10 mouse cellular contexts compared by ENCODE assay signal in genomic region chr7:44724316-44724715, GRCm38 (mm10). TPM values are rescaled to one million over a fixed set of nuclear protein-coding genes. Genes with fewer than 3 reads are reported as not detected.
DNase-seq lines count a peak whose midpoint lies in the region; ATAC-seq and TF ChIP-seq lines count a peak whose summit lies in the region.
"Had no signal": no experiment of that assay in that cellular context is flagged by ENCODE, and none has a peak within 500 bp of the region (broad histone marks: within the 10 kb centered on the region; RNA-seq: fewer than 3 reads in every experiment).

No protein-coding gene starts in this region.

- no peaks in the 10 kb centered on the region for H3K36me3 ChIP-seq in forebrain, embryonic 14.5 days (ENCODE audit: control insufficient read depth, insufficient read depth, low read length)
- no peaks in the 10 kb centered on the region for H3K36me3 ChIP-seq in forebrain, embryonic 12.5 days (replicated peaks)
- no peaks in the 10 kb centered on the region for H3K36me3 ChIP-seq in liver, postnatal 0 days (replicated peaks; ENCODE audit: insufficient read depth, low read length)
- no peaks in the 10 kb centered on the region for H3K36me3 ChIP-seq in liver, embryonic 11.5 days (ENCODE audit: control insufficient read depth, insufficient read depth, low read length)
- H3K36me3 ChIP-seq: embryonic facial prominence, embryonic 12.5 days had no signal

- H3K4me1 ChIP-seq in forebrain, embryonic 14.5 days (ENCODE audit: control insufficient read depth, insufficient read depth, low read length), result no peaks in the 10 kb centered on the region
- no peaks in the 10 kb centered on the region for H3K4me1 ChIP-seq in forebrain, embryonic 12.5 days
- H3K4me1 ChIP-seq in liver, postnatal 0 days (ENCODE audit: insufficient read depth), result no peaks in the 10 kb centered on the region
- no peaks in the 10 kb centered on the region for H3K4me1 ChIP-seq in liver, embryonic 11.5 days (replicated peaks; ENCODE audit: control insufficient read depth, insufficient read depth, low read length)
- H3K4me1 ChIP-seq: embryonic facial prominence, embryonic 12.5 days had no signal

- no peak for ATAC-seq in forebrain, embryonic 14.5 days
- ATAC-seq in forebrain, embryonic 12.5 days (ENCODE audit: low FRiP score), result no peak
- ATAC-seq in liver, postnatal 0 days, result no peak
- no peak for ATAC-seq in liver, embryonic 11.5 days (replicated peaks; ENCODE audit: low FRiP score)

- H3K9me3 ChIP-seq in forebrain, embryonic 14.5 days (replicated peaks; ENCODE audit: control insufficient read depth, low read length), result no peaks in the 10 kb centered on the region
- 0 out of 2 replicates have a peak, but pooled peaks cover 4% of the 10 kb centered on the region for H3K9me3 ChIP-seq in forebrain, embryonic 12.5 days
- no peaks in the 10 kb centered on the region for H3K9me3 ChIP-seq in liver, postnatal 0 days (ENCODE audit: low read length)
- no peaks in the 10 kb centered on the region for H3K9me3 ChIP-seq in liver, embryonic 11.5 days (ENCODE audit: control insufficient read depth, low read length)

- H3K27ac ChIP-seq in forebrain, embryonic 14.5 days (ENCODE audit: low read depth, low read length), result no peak overlapping the region
- no peak overlapping the region for H3K27ac ChIP-seq in forebrain, embryonic 12.5 days
- H3K27ac ChIP-seq in liver, postnatal 0 days (ENCODE audit: low read depth), result no peak overlapping the region
- no peak overlapping the region for H3K27ac ChIP-seq in liver, embryonic 11.5 days (ENCODE audit: low read depth, low read length)
- H3K27ac ChIP-seq: embryonic facial prominence, embryonic 12.5 days had no signal

- TF ChIP-seq CTCF in liver, postnatal 0 days (IDR thresholded peaks at IDR 0.05; ENCODE audit: low read depth), result peak; percentile 55

- 22% methylated on average over 7 of the region's 7 CpGs for WGBS in forebrain, embryonic 14.5 days
- WGBS in forebrain, embryonic 12.5 days, result 31% methylated on average over 7 of the region's 7 CpGs
- 25% methylated on average over 7 of the region's 7 CpGs for WGBS in liver, postnatal 0 days (ENCODE audit: insufficient replicate concordance)
- 23% methylated on average over 7 of the region's 7 CpGs for WGBS in liver, embryonic 11.5 days

- H3K9ac ChIP-seq in forebrain, embryonic 14.5 days (ENCODE audit: low read length), result no peak overlapping the region
- H3K9ac ChIP-seq in forebrain, embryonic 12.5 days, result no peak overlapping the region
- H3K9ac ChIP-seq in liver, postnatal 0 days (replicated peaks), result no peak overlapping the region
- H3K9ac ChIP-seq in liver, embryonic 11.5 days (ENCODE audit: low read depth, low read length), result no peak overlapping the region
- H3K9ac ChIP-seq: embryonic facial prominence, embryonic 12.5 days had no signal

- H3K4me2 ChIP-seq in forebrain, embryonic 14.5 days (ENCODE audit: low read length), result no peak overlapping the region
- H3K4me2 ChIP-seq in forebrain, embryonic 12.5 days, result no peak overlapping the region
- H3K4me2 ChIP-seq in liver, postnatal 0 days (ENCODE audit: low read depth, low read length), result no peak overlapping the region
- H3K4me2 ChIP-seq in liver, embryonic 11.5 days, result no peak overlapping the region
- H3K4me2 ChIP-seq: embryonic facial prominence, embryonic 12.5 days had no signal

- DNase-seq in forebrain, embryonic 14.5 days (ENCODE audit: low spot score), result peak; percentile 49
- no peak for DNase-seq in liver, postnatal 0 days
- DNase-seq in liver, embryonic 11.5 days (ENCODE audit: low spot score), result no peak
- peak; percentile 36 to 41 for DNase-seq in B cell, adult 2 months
- peak; percentile 10 for DNase-seq in c-Kit-positive CD71-positive TER-119-negative erythroid progenitor cells, embryonic 14.5 days (ENCODE audit: low read depth)
- no peak for DNase-seq in ovary, postnatal 10 days (ENCODE audit: low spot score)
- DNase-seq in urinary bladder, postnatal 25 days (ENCODE audit: low spot score), result no peak

- no peak overlapping the region for H3K4me3 ChIP-seq in forebrain, embryonic 14.5 days (ENCODE audit: low read depth, low read length)
- no peak overlapping the region for H3K4me3 ChIP-seq in forebrain, embryonic 12.5 days (replicated peaks)
- no peak overlapping the region for H3K4me3 ChIP-seq in liver, postnatal 0 days (ENCODE audit: low read depth, low read length)
- no peak overlapping the region for H3K4me3 ChIP-seq in liver, embryonic 11.5 days (ENCODE audit: low read depth, low read length)
- H3K4me3 ChIP-seq: embryonic facial prominence, embryonic 12.5 days had no signal

- no peaks in the 10 kb centered on the region for H3K27me3 ChIP-seq in forebrain, embryonic 14.5 days (replicated peaks; ENCODE audit: control insufficient read depth, insufficient read depth, low read length)
- H3K27me3 ChIP-seq in forebrain, embryonic 12.5 days, result no peaks in the 10 kb centered on the region
- no peaks in the 10 kb centered on the region for H3K27me3 ChIP-seq in liver, postnatal 0 days (ENCODE audit: insufficient read depth, low read length)
- no peaks in the 10 kb centered on the region for H3K27me3 ChIP-seq in liver, embryonic 11.5 days (replicated peaks; ENCODE audit: control insufficient read depth, insufficient read depth, low read length)
- H3K27me3 ChIP-seq: embryonic facial prominence, embryonic 12.5 days had no signal

- TF ChIP-seq EP300 in liver, postnatal 0 days (IDR thresholded peaks at IDR 0.05; ENCODE audit: low read depth), result no peak

RNA-seq across cellular contexts. Expression of gene Izumo2, which starts 15.8 kb away (rescaled TPM):
- polyA plus RNA-seq in forebrain, embryonic 14.5 days (2014; fragmentation: Nextera tagmentation; extraction: Ambion mirVana), result not detected in 2 replicates
- polyA plus RNA-seq in forebrain, embryonic 12.5 days (2016; fragmentation: Nextera tagmentation; extraction: Ambion mirVana), result not detected in 2 replicates
- not detected in 2 replicates for polyA plus RNA-seq in liver, postnatal 0 days (2015; fragmentation: Nextera tagmentation; extraction: Ambion mirVana)
- not detected in 2 replicates for polyA plus RNA-seq in liver, embryonic 11.5 days (2014; fragmentation: Nextera tagmentation; extraction: Ambion mirVana)
- polyA plus RNA-seq: embryonic facial prominence, embryonic 12.5 days; heart, embryonic 16.5 days had no signal

RNA-seq across cellular contexts. Expression of gene Vrk3, which starts 23.9 kb away (rescaled TPM):
- 32.0 and 33.5 TPM in 2 replicates for polyA plus RNA-seq in forebrain, embryonic 14.5 days (2014; fragmentation: Nextera tagmentation; extraction: Ambion mirVana)
- polyA plus RNA-seq in forebrain, embryonic 12.5 days (2016; fragmentation: Nextera tagmentation; extraction: Ambion mirVana), result 39.1 and 42.0 TPM in 2 replicates
- polyA plus RNA-seq in liver, postnatal 0 days (2015; fragmentation: Nextera tagmentation; extraction: Ambion mirVana), result 19.1 and 19.3 TPM in 2 replicates
- 36.4 and 39.2 TPM in 2 replicates for polyA plus RNA-seq in liver, embryonic 11.5 days (2014; fragmentation: Nextera tagmentation; extraction: Ambion mirVana)

RNA-seq across cellular contexts. Expression of gene Zfp473, which starts 26.5 kb away (rescaled TPM):
- polyA plus RNA-seq in forebrain, embryonic 14.5 days (2014; fragmentation: Nextera tagmentation; extraction: Ambion mirVana), result 1.2 and 1.3 TPM in 2 replicates
- polyA plus RNA-seq in forebrain, embryonic 12.5 days (2016; fragmentation: Nextera tagmentation; extraction: Ambion mirVana), result 2.3 and 2.4 TPM in 2 replicates
- polyA plus RNA-seq in liver, postnatal 0 days (2015; fragmentation: Nextera tagmentation; extraction: Ambion mirVana), result 0.14 and 0.24 TPM in 2 replicates
- polyA plus RNA-seq in liver, embryonic 11.5 days (2014; fragmentation: Nextera tagmentation; extraction: Ambion mirVana), result 2.7 TPM in 2 replicates

RNA-seq across cellular contexts. Expression of gene Myh14, which starts 53.7 kb away (rescaled TPM):
- polyA plus RNA-seq in forebrain, embryonic 14.5 days (2014; fragmentation: Nextera tagmentation; extraction: Ambion mirVana), result 0.74 and 1.1 TPM in 2 replicates
- polyA plus RNA-seq in forebrain, embryonic 12.5 days (2016; fragmentation: Nextera tagmentation; extraction: Ambion mirVana), result 2.1 and 2.3 TPM in 2 replicates
- polyA plus RNA-seq in liver, postnatal 0 days (2015; fragmentation: Nextera tagmentation; extraction: Ambion mirVana), result 1.5 and 2.1 TPM in 2 replicates
- polyA plus RNA-seq in liver, embryonic 11.5 days (2014; fragmentation: Nextera tagmentation; extraction: Ambion mirVana), result 0.66 and 0.68 TPM in 2 replicates

Comparison
In these comparisons a context has a peak if more than half of its experiments do, and no peak if none do; other contexts are left out.
1. DNase-seq: peak in forebrain, embryonic 14.5 days (single experiment), B cell, adult 2 months (2 of 2) and c-Kit-positive CD71-positive TER-119-negative erythroid progenitor cells, embryonic 14.5 days (single experiment); none in liver, postnatal 0 days (single experiment), liver, embryonic 11.5 days (single experiment), ovary, postnatal 10 days (single experiment) and urinary bladder, postnatal 25 days (single experiment).